Mouse (Mus musculus): ENCODE measurements around the gene Kctd7.

Kctd7 gene

DNA sequence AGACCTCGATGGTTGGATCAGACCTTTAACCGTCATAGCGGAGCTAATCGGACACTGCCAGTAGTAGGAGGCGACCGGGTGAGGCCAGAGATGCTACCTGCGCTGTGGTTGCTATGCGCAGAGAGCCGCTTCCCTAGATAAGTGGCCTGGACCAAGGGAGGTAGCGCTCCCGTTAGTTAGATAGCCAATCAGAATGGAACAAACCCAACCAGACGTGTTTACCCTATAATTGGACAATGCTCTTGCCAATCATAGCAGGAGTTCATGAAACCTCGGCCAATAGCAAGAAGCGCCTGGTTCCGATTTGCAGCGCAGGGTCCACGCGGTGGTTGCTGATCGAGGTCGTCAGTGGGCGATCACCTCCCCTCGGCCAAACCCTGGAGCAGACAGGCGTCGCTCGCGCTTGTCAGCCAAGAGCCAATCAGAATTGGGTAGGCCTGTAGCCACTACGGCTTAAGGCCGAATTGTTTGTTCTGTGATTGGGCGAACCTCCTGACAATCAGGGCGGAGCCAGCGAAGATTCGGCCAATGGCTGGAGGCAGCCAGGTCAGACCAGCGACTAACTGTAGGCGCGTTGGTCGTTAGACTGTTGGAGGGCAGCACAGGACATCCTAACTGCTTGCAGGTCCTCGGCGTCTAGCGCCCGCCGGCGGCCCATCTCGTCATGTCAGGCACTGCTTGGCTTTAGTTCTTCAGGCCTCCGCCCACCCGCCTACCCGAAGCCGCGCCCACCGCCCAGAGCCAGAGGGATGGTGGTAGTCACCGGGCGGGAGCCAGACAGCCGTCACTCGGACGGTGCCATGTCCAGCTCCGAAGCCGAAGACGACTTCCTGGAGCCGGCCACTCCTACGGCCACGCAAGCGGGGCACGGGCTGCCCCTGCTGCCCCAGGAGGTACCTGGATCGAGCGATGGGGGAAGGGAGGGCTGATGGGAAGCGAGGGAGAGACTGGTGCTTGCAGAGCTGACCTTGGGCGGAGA lies at the start of gene Kctd7:
Gene Kctd7, plus strand, starts transcription at position 528 of the 979 bp plus-strand sequence.
- in situ Hi-C loops (cut with MboI, MseI), result no loop called here

DNA sequence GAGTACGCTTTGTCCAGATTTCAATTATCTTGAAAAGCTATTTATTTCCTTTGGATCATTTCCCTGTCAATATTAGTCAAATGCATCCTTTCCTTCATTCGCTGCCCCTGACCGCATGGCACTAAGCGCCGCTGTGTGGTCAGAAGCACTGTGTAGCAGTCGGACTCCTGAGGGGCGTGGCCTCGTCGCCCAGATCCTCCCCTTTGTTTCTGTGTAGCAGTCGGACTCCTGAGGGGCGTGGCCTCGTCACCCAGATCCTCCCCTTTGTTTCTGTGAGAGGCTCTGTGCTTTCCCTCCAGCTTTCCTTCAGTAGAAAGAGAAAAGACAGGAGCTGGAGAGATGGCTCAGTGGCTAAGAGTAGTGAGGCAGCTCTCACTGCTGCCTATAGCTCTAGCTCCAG lies 47.9 kb upstream of the Kctd7 start:
- in situ Hi-C loops (cut with MboI, MseI), result loop anchor here in 1 of 2 experiments (25.0 kb wide), 1 partner anchor 1084 kb away; the partner anchor contains the start of genes Ran and Stx2

DNA sequence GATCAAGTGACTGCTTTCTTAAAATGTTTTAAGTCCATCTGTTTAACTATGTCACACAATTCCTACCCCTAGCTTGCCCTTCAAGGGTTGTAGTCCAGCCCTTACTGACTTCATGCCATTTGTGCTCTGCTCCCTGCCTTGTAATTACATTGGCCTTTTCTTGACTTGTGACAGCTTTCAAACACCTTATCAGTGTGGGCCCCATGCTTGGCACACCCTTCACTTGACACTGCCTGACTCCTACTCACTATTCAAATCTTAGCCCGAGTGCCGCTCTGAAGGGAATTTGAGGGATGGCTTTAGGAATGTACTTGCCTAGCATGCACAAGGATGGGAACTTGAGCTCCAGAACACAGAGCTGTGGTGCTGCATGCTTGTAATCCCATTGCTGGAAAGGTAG lies 46.8 kb upstream of the Kctd7 start:
- in situ Hi-C loops (cut with MboI, MseI), result loop anchor here in 1 of 2 experiments (25.0 kb wide), 1 partner anchor 1086 kb away; the partner anchor contains the start of genes Ran and Stx2

DNA sequence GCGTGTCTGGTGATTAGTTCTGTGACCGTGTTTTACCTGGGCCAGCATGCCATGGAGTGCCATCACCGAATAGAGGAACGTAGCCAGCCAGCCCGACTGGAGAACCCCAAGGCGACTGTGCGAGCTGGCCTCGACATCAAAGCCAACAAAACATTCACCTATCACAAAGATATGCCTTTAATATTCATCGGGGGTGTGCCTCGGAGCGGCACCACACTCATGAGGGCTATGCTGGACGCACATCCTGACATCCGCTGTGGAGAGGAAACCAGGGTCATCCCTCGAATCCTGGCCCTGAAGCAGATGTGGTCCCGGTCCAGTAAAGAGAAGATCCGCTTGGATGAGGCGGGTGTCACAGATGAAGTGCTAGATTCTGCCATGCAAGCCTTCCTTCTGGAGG lies 42.9 kb upstream of the Kctd7 start:
- in situ Hi-C loops (cut with MboI, MseI), result loop anchor here in 1 of 2 experiments (10.0 kb wide), 1 partner anchor 307 kb away; no protein-coding TSS in a partner anchor

DNA sequence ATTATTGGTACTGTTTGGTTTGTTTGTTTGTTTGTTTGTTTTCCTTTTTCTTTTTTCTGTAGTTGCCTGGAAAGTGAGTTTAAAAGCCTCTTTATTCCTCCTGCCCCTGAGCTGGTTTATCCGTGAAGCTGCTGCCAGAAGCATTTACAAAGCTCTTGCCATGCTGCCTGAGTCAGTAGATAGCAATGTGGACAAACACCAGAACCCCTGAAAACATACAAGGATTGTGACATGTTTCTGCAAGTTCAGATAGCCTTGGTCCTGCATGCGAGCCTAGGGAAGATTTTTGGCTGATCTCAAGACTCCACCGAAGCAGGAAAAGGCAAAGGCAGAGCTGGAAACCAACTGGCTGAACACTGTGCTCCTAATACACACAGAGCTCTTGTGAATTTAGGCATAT lies 35.3 kb upstream of the Kctd7 start:
- in situ Hi-C loops (cut with MboI, MseI), result loop anchor here in 1 of 2 experiments (10.0 kb wide), 1 partner anchor 315 kb away; no protein-coding TSS in a partner anchor

DNA sequence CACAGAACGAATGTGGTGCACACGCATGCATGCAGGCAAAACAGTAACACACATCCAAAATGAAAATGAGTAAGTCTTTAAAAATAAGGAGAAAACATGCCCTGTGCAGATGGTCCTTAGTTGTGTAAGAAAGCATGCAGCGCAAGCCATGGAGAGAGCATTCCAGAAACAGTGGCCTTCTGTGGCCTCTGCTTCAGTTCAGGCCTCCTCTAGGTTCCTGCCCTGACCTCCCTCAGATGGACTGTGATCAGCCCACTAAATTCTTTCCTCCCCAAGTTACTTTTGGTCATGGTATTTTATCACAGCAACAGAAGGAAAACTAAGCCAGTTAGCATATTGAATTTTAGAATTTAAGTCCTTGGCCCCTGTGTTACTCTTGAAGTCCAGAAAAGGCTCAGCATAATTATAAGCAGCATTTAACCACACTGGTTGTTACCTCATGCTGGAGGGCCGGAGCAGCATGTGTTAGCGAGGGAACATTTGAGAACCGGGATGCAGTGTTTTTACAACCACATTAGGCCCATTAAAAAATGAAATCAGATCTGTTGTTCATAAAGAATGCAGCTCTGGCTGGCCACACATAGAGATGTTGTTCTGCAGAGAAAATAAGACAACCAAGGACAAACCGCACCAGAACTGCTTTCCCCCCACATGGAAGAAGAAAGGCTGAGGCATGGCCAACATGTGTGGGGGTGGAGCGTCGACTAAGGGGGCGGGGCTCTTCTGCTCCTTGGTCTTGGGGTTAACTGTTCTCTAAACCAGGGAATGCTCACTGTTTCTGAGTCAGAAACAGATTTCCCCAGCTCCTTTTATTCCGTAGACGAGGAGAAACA lies 33.8 kb upstream of the Kctd7 start:
- in situ Hi-C loops (cut with MboI, MseI), result no loop called here

DNA sequence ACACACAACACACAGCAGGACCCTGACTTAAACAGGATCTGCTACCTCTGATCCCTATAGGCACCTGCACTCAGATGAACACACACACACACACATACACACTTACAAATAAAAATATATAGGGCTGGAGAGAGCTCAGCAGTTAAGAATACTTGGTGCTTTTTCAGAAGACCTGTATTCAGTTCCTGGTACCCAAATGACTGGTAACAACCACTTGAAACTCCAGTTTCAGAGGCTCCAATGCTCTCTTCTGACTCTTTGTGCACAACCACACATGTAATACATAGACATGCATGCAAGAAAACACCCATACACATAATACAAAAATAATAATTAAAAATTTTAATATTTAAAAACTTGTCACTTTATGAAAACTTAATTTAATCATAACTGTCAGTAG lies 32.0 kb upstream of the Kctd7 start:
- in situ Hi-C loops (cut with MboI, MseI), result no loop called here

DNA sequence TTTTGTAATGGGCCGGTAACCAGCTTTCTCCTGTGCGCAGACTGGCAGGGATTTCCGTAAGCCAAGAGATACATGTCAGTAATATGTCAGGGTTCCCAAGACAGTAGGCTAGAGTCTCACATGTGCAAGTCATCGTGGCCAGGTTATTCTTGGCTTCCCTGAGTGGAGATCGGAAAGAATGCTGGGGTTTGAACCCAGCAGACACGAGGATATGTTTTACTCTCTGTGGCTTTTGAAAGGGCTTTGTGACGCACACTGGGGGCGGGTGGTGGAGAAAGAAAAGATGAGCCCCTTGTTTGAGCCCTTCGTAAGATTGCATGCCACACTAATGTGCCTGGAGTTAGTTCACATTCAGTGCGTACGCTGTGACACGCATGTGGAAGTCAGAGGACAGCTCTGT lies 28.5 kb upstream of the Kctd7 start:
- in situ Hi-C loops (cut with MboI, MseI), result no loop called here

DNA sequence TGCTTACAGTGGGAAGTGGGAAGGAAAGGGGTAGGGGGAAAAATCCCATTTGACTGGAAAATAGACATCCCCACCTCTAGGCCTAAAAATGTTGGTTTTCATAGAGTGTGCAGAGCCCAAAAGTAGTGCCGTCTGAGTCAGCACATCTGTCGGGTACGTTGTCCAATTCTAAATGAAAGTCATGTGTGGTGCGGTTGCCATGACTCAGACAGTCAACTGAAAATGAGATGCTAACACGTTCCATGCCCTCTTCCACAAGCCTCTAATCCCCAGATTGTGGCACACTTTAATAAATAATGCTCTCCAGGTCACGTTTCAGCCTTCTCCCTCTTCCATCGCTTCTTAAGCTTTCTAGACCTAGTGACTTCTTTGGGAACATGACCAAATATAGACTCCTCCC lies 27.8 kb upstream of the Kctd7 start:
- in situ Hi-C loops (cut with MboI, MseI), result no loop called here

DNA sequence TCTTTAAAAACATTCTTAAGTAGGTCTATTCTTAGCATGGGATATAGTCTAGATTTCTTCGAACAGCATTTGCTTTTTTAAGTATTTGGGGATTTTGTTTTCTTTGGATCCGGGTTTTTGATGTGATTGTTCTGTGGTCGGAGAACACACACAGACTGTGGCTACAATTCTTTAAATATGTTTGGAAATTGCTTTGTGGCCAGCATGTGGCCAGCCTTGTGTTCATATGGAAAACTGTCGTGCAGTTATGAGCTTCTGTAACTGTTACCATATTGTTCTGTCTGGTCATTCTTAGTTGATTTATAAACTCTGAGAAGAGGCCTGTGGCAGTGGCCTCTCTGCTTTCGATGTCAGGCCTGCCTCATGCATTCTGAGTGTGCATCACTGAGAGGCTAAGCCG lies 26.7 kb upstream of the Kctd7 start:
- in situ Hi-C loops (cut with MboI, MseI), result no loop called here

DNA sequence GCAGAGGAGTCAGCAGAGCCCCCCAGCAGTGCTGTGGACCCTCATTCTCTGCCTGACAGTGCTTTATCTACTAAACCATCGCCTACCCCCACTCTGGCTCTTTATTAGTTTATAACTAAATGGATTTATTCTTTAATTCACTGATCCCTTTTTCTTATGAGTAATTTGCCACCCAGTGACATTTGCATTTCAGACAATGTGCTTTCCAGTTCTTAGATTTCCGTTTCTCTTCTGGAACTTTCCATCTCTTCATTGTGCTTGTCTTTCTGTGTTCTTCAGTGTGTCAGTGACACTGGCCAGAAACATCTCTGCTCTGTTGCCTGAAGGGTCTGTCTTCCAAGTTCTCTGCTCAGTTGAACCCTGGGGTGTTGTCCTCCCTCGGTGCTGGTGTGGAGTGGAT lies 25.4 kb upstream of the Kctd7 start:
- in situ Hi-C loops (cut with MboI, MseI), result no loop called here

DNA sequence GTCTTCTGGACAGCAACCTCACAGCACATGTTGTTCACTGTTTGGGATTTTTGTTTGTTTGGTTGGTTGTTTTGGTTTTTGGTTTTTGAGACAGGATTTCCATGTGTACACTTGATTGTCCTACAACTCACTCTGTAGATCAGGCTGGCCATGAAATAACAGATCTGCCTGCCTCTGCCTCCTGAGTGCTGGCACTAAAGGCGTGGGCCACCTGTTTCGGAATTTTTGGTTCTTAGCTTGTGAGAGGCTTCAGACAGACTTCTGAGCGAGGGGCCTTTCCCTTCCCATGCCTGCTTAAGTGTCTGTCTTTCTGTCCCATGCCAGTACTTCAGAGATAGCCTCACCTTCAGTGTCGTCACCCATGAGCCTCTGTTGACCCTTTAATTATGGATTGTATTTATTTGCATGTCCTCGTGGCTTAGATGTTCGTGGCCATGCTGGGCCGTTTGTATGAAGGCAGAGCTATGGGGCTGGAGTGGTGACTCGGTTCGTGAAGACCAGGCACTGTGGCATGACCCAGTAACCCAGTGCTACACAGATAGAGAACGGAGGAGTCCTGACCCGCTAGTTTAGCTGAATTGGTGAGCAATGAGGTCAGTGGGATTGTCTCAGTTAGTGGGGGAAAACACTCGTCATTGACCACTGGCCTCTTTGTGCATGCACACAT lies 24.5 kb upstream of the Kctd7 start:
- in situ Hi-C loops (cut with MboI, MseI), result no loop called here

DNA sequence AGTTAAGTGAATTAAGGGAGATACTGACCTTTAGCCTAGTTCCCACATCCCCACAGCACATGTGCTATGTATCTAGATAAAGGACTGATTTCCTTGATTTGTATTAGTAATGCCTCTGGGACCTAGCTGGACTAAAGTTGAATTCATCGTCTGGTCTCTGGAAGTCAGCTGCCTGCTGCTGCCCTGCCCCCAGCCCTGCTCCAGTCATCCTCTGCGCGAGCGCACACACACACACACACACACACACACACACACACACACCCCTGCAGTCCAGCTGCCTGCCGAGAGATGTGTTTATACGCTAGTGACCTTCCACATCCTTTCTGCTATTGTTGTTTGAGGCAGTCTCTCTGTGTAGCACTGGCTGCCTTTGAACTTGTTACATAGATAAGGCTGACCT lies 23.8 kb upstream of the Kctd7 start:
- in situ Hi-C loops (cut with MboI, MseI), result no loop called here

DNA sequence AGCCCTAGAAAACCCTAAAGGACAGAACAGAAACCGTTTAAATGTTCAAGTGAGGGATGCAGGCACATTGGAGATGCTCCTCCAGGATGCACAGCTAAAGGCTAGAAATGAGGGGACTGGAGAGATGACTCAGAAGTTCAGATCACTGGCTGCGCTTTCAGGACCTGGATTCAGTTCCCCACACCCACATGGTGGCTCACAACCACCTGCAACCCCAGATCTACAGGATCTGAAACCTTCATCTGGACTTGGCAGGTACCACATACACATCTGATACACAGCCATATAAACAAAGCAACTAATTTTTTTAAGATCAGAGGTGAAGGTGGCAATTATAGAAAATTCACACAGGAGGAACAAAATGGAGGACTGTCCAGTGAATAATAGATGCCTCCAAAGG lies 22.3 kb upstream of the Kctd7 start:
- in situ Hi-C loops (cut with MboI, MseI), result no loop called here

DNA sequence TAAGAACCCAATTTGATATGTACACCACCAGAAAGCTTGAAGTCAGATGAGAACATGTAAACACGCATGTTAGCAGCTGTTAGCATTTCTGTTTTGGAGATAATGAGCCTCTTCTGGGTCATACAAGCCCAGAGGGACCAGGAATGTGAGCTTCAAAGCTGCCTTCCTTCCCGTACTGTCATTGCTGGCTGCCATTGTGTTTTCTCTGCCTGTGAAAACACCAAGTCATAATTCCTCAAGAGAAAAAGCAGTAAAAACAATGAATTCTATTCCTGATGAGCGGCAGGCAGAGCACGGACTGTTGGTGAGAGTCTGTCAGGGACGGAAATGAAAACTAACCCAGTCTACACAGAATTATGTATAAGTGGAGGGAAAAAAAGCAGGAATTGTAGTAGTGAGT lies 20.4 kb upstream of the Kctd7 start:
- in situ Hi-C loops (cut with MboI, MseI), result no loop called here

DNA sequence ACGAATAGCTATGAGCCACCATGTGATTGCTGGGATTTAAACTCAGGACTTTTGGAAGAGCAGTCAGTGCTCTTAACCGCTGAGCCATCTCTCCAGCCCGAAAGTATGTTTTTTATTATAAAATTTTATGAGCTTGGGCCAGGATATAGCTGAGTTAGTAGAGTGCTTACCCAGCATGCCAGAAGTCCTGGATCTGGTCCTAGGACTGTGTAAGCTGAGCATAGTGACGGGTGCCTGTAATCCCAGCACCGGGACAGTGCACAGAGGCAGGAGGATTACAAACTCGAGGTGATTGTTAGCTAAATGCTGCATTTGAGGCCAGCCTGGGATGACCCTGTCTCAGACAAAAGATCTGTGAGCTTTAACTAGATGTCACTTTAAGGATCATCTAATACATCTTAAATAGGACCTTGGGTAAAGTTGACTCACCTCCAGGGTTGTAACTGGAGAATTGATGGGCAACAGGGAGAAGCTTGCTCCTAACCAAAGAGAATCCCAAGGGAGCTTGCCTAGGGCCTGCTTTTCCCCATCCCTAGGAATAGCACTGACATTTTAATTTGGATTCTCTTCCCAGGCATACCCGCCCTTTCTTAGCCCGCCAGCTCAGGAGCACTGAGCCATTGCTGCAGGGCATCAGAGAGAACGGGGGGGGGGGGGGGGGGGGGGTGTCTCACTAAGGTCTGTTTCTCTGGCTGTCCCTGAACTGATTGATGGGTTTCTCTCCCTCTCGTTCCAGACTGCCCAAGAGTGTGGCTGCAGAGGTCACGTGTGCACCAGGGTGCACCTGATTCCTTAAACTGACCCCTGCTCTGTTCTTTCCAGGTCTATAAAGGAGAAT lies 15.8 kb upstream of the Kctd7 start:
- in situ Hi-C loops (cut with MboI, MseI), result no loop called here

DNA sequence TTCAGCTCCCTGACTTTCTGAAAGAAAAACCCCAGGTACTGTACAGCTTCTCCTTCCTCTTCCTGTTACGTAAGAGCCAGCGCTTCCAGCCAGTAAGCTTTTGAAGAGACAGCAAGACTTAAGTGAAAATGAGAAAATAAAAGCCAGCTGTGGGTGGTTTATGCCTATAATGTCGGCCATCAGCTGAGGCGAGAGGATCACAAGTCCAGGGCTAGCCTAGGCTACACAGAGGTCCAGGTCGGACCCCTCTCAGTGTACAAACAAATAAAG lies 15.2 kb upstream of the Kctd7 start:
- in situ Hi-C loops (cut with MboI, MseI), result no loop called here

DNA sequence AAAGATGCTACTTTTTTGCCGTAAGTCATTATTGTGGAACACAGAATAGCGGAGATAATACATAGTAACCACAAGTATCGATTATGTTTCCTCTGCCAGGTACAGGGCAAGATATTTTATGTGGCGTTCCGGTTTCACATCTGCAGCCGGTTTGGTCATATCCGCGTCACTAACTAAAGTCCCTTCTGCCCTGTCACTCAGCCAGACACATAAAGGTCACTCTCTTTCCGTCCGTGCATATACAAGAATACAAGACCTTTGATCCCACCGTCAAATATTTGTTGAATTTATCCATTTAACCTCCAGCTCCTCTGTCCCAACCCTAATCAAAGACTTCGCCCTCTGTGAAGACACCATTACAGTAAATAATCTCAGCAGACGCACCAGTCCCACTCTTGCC lies 8.1 kb upstream of the Kctd7 start:
- in situ Hi-C loops (cut with MboI, MseI), result loop anchor here (5.0 kb wide), 1 partner anchor 69 kb away; no protein-coding TSS in a partner anchor

DNA sequence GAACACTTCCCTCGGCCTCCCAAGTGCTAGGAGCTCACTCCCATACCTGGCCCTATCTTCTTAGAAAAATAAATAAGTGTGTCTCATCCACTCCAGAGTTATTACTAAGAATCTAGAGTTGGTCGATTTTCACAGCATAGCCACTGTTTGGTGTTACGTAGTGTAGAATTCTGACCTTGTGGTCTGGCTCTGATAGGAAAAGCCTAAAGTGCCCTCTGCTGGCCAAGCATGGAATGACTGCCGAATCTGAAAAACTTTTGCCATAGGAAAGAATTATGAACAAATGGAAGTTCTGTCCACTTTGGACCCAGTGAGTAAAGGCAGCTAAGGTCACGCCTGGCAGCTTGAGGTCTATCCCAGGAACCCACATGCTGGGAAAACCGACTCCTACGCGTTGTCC lies 5.3 kb upstream of the Kctd7 start:
- in situ Hi-C loops (cut with MboI, MseI), result loop anchor here (5.0 kb wide), 1 partner anchor 72 kb away; no protein-coding TSS in a partner anchor

DNA sequence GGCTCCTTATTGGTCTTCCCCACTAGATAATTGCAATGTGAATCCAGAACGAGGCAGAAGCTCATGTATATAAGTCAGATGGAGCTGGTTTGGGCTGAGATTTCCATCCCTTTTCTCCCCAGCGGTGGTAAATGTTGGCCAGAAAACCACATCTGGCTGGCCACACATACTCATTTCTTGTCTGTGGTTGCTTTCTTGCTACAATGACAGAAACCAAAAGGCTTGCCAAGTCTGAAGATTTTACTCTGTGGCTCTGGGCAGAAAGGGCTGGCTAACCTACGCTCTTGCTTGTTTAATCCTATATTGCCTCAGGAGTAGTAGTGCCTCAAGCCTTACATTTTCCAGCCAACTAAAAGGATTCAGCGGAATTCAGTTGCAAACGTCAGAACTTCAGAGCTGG lies 3.5 kb upstream of the Kctd7 start:
- in situ Hi-C loops (cut with MboI, MseI), result no loop called here

DNA sequence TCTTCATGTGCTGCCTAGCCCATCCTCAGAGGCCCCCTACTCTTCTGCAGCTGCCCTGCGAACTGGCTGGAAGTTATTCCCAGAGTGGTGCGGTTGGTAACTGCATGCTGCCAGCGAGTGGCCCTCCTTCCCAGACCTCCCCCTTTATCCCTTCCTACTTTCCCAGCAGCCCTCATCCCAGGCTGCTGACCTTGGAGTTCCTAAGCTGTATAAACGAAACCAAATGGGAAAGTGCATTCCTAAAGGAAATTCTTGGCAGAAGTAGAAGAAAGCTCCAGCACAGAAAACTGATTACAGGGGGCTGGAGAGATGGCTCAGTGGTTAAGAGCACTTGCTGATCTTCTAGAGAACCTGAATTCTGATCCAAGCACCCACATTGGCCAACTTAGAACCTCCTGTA lies 2.6 kb upstream of the Kctd7 start:
- in situ Hi-C loops (cut with MboI, MseI), result no loop called here

Data from T-helper 17 cell (primary cell).